Comparison of ENCODE assay signal across 29 mouse cellular contexts in genomic region chr15:37046586-37046985, GRCm38 (mm10). TPM values are rescaled to one million over a fixed set of nuclear protein-coding genes. Genes with fewer than 3 reads are reported as not detected.
A peak's percentile ranks its signal among the peaks of the same experiment; 100 is the strongest.
DNase-seq lines count a peak whose midpoint lies in the region; ATAC-seq lines count a peak whose summit lies in the region.
"Had no signal": no experiment of that assay in that cellular context is flagged by ENCODE, and none has a peak within 500 bp of the region (broad histone marks: within the 10 kb centered on the region; RNA-seq: fewer than 3 reads in every experiment).

No protein-coding gene starts in this region.

- peak; percentile 5 for DNase-seq in kidney, adult 18-20 months
- peak; percentile 68 for DNase-seq in kidney, adult 9 months
- DNase-seq in ZHBTc4 (ENCODE audit: low read depth, low spot score) = peak; percentile 56
- peak; percentile 31 to 55 for DNase-seq in kidney, postnatal 36 days
- DNase-seq: adrenal gland, adult 8-10 months; adrenal gland, postnatal 25 days; B cell, adult 2 months; cerebellum, adult 11-12 months; cerebellum, adult 8-10 months; cerebellum, postnatal 10 days; cerebellum, postnatal 36 days; embryo, embryonic 11 days; gastrocnemius, postnatal 10 days; heart, adult 11 months had no signal

- H3K4me3 ChIP-seq in kidney, embryonic 16.5 days (ENCODE audit: low read length) = no peak overlapping the region
- H3K4me3 ChIP-seq in kidney, embryonic 15.5 days (replicated peaks) = no peak overlapping the region
- no peak overlapping the region for H3K4me3 ChIP-seq in forebrain, embryonic 15.5 days
- H3K4me3 ChIP-seq: embryonic facial prominence, embryonic 10.5 days; embryonic facial prominence, embryonic 13.5 days; erythroblast, embryonic 14.5 days; forebrain, embryonic 12.5 days; hindbrain, embryonic 12.5 days; hindbrain, embryonic 15.5 days had no signal

- no peaks in the 10 kb centered on the region for H3K27me3 ChIP-seq in kidney, embryonic 16.5 days (ENCODE audit: insufficient read depth, low read length)
- H3K27me3 ChIP-seq in kidney, embryonic 15.5 days = no peaks in the 10 kb centered on the region
- no peaks in the 10 kb centered on the region for H3K27me3 ChIP-seq in forebrain, embryonic 15.5 days
- H3K27me3 ChIP-seq: CH12.LX; embryonic facial prominence, embryonic 13.5 days; forebrain, embryonic 12.5 days; hindbrain, embryonic 12.5 days; hindbrain, embryonic 15.5 days; Patski had no signal

- 86% methylated on average over 10 of the region's 10 CpGs for WGBS in kidney, embryonic 16.5 days
- 88% methylated on average over 10 of the region's 10 CpGs for WGBS in kidney, embryonic 15.5 days
- 92% methylated on average over 10 of the region's 10 CpGs for WGBS in forebrain, embryonic 15.5 days

- H3K9ac ChIP-seq in kidney, embryonic 16.5 days (replicated peaks; ENCODE audit: low read length) = no peak overlapping the region
- H3K9ac ChIP-seq in kidney, embryonic 15.5 days = no peak overlapping the region
- no peak overlapping the region for H3K9ac ChIP-seq in forebrain, embryonic 15.5 days (replicated peaks)
- H3K9ac ChIP-seq: embryonic facial prominence, embryonic 13.5 days; forebrain, embryonic 12.5 days; hindbrain, embryonic 12.5 days; hindbrain, embryonic 15.5 days had no signal

- no peak for ATAC-seq in kidney, embryonic 16.5 days (ENCODE audit: low FRiP score, low TSS enrichment)
- no peak for ATAC-seq in kidney, embryonic 15.5 days (replicated peaks; ENCODE audit: low FRiP score)
- ATAC-seq in forebrain, embryonic 15.5 days (replicated peaks) = no peak
- ATAC-seq: activated CD4-positive, CD25-positive, alpha-beta regulatory T cell, adult 4 months; forebrain, embryonic 16.5 days; Patski had no signal

- H3K27ac ChIP-seq in kidney, embryonic 16.5 days (ENCODE audit: low read length) = no peak overlapping the region
- H3K27ac ChIP-seq in kidney, embryonic 15.5 days = no peak overlapping the region
- H3K27ac ChIP-seq in forebrain, embryonic 15.5 days (replicated peaks) = no peak overlapping the region
- H3K27ac ChIP-seq: embryonic facial prominence, embryonic 10.5 days; embryonic facial prominence, embryonic 13.5 days; forebrain, embryonic 12.5 days; hindbrain, embryonic 12.5 days; hindbrain, embryonic 15.5 days had no signal

- H3K4me1 ChIP-seq in kidney, embryonic 16.5 days (ENCODE audit: insufficient read depth, low read length) = no peaks in the 10 kb centered on the region
- 0 out of 2 replicates have a peak, but pooled peaks cover 2% of the 10 kb centered on the region for H3K4me1 ChIP-seq in kidney, embryonic 15.5 days
- H3K4me1 ChIP-seq in forebrain, embryonic 15.5 days = peaks cover 18% of the 10 kb centered on the region

- H3K9me3 ChIP-seq in kidney, embryonic 16.5 days (ENCODE audit: low read length) = 0 out of 2 replicates have a peak, but pooled peaks cover 1% of the 10 kb centered on the region
- H3K9me3 ChIP-seq in kidney, embryonic 15.5 days (replicated peaks) = no peaks in the 10 kb centered on the region
- H3K9me3 ChIP-seq in forebrain, embryonic 15.5 days = no peaks in the 10 kb centered on the region
- H3K9me3 ChIP-seq: embryonic facial prominence, embryonic 10.5 days; embryonic facial prominence, embryonic 13.5 days; forebrain, embryonic 12.5 days; hindbrain, embryonic 15.5 days had no signal

- H3K4me2 ChIP-seq in kidney, embryonic 16.5 days (replicated peaks; ENCODE audit: low read depth, low read length) = no peak overlapping the region
- no peak overlapping the region for H3K4me2 ChIP-seq in kidney, embryonic 15.5 days
- no peak overlapping the region for H3K4me2 ChIP-seq in forebrain, embryonic 15.5 days (replicated peaks)
- H3K4me2 ChIP-seq: embryonic facial prominence, embryonic 13.5 days; forebrain, embryonic 12.5 days; heart, embryonic 11.5 days; hindbrain, embryonic 12.5 days; hindbrain, embryonic 15.5 days had no signal

- no peaks in the 10 kb centered on the region for H3K36me3 ChIP-seq in kidney, embryonic 16.5 days (ENCODE audit: insufficient read depth, low read length)
- H3K36me3 ChIP-seq in kidney, embryonic 15.5 days = no peaks in the 10 kb centered on the region
- no peaks in the 10 kb centered on the region for H3K36me3 ChIP-seq in forebrain, embryonic 15.5 days
- H3K36me3 ChIP-seq: embryonic facial prominence, embryonic 10.5 days; embryonic facial prominence, embryonic 13.5 days; forebrain, embryonic 12.5 days; G1E; hindbrain, embryonic 12.5 days; hindbrain, embryonic 15.5 days had no signal

RNA-seq across cellular contexts. Expression of gene Zfp706, which starts 39.0 kb away (rescaled TPM):
- 403 and 418 TPM in 2 replicates for polyA plus RNA-seq in kidney, embryonic 16.5 days (2015; fragmentation: Nextera tagmentation; extraction: Ambion mirVana)
- polyA plus RNA-seq in kidney, embryonic 15.5 days (2015; fragmentation: Nextera tagmentation; extraction: Ambion mirVana) = 428 and 495 TPM in 2 replicates
- 473 and 523 TPM in 2 replicates for polyA plus RNA-seq in forebrain, embryonic 15.5 days (2015; fragmentation: Nextera tagmentation; extraction: Ambion mirVana)

Comparison
In these comparisons a context has a peak if more than half of its experiments do, and no peak if none do; other contexts are left out.
1. DNase-seq: peak in every context shown above with its lines; median percentile 68 in kidney, adult 9 months; 56 in ZHBTc4; 43 in kidney, postnatal 36 days; 5 in kidney, adult 18-20 months.